Mouse (Mus musculus): ENCODE results near the gene Ksr2. TPM values are rescaled to one million over a fixed set of nuclear protein-coding genes. Genes with fewer than 3 reads are reported as not detected.
A peak's percentile ranks its signal among the peaks of the same experiment; 100 is the strongest.

Gene Ksr2
- polyA plus RNA-seq, 1 experiment from 2014 or later, result 6.0 TPM

DNA sequence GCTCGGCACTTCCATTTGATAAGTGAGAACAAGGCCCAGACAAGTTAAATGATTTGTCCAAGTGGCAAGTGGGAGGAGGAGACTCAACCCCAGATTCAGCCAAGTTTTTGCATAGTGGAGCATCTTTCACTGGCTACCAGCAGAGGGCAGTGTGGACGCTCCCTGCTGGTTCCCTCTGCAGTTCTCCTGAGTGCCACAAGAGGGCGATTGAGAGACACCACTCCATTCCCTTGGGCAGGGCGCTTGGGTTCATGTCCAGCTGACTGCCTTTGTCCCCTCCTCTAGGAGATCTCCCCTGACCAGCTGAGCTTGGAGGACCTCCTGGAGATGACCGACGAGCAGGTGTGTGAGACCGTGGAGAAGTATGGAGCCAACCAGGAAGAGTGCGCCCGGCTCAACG, 91.4 kb downstream of the Ksr2 start:
- Histone ChIP-seq H3K4me1 (ENCODE audit: control insufficient read depth, insufficient read depth, low read depth, low read length) (no peaks in the 10 kb centered on the region), H3K36me3 (ENCODE audit: control insufficient read depth, insufficient read depth, low read length) (no peaks in the 10 kb centered on the region; the same call in 1 of the 2 replicates), H3K9me3 (ENCODE audit: control insufficient read depth, low read length) (no peaks in the 10 kb centered on the region), H3K27ac (ENCODE audit: low read depth, low read length) (no peak overlapping the region), H3K4me3 (ENCODE audit: low read length) (no peak overlapping the region), H3K27me3 (replicated peaks; ENCODE audit: control insufficient read depth, insufficient read depth, low read length) (no peaks in the 10 kb centered on the region; the same call in 1 of the 2 replicates), H3K4me2 (ENCODE audit: low read length) (no peak overlapping the region), H3K9ac (ENCODE audit: low read depth, low read length) (no peak overlapping the region)
- WGBS, result 72% methylated on average over 10 of the region's 10 CpGs
- 0 out of 2 replicates have a peak, but pooled peaks have one; percentile 22 for ATAC-seq

DNA sequence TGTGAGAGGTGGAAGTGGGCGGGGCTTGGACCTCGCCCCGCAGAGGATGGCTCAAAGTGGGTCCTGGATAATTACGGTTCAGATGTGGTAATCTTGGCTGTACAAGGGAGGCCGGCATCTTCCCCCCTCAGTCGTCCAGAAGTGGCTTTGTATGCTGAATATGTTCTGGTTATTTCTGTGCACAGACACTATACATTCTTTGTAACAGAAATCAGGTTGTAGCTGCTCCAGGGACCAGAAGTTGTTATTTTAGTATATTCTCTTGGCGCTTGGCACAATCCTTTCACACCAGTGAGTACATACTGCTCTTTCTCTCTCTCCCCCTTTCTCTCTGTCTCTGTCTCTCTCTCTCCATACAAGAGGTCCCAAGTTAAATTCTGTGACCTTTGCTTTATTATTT, 92.0 kb downstream of the Ksr2 start:
- H3K9me3 ChIP-seq (ENCODE audit: control insufficient read depth, low read length), result no peaks in the 10 kb centered on the region
- no peak overlapping the region for H3K9ac ChIP-seq (ENCODE audit: low read depth, low read length)
- H3K27me3 ChIP-seq (replicated peaks; ENCODE audit: control insufficient read depth, insufficient read depth, low read length), result no peaks in the 10 kb centered on the region; the same call in 1 of the 2 replicates
- H3K27ac ChIP-seq (ENCODE audit: low read depth, low read length), result no peak overlapping the region
- WGBS, result 91% methylated on average over 7 of the region's 7 CpGs
- ATAC-seq, result no peak
- no peak overlapping the region for H3K4me2 ChIP-seq (ENCODE audit: low read length)
- no peaks in the 10 kb centered on the region for H3K4me1 ChIP-seq (ENCODE audit: control insufficient read depth, insufficient read depth, low read depth, low read length)
- H3K36me3 ChIP-seq (ENCODE audit: control insufficient read depth, insufficient read depth, low read length), result no peaks in the 10 kb centered on the region; the same call in 1 of the 2 replicates
- no peak overlapping the region for H3K4me3 ChIP-seq (ENCODE audit: low read length)

DNA sequence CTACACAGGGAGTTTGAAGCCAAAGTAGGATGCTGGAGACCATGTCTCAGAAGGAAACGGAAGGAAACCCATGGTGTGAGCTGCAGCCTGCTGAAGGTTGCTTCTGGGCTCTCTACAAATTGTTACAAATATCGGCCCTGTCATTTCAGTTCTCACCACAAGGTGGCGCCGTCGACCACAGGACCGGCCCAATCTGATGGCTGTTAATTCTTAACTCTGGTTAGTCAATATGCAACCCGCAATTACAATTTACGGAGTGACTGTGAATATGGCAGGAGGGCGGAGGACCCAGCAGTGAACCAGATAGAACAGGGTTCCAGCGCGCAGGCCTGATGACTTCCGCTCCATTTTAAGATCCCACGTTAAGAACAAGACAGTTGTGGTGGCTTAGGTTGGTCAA, 92.6 kb downstream of the Ksr2 start:
- Histone ChIP-seq H3K4me1 (ENCODE audit: control insufficient read depth, insufficient read depth, low read depth, low read length) (no peaks in the 10 kb centered on the region), H3K4me3 (ENCODE audit: low read length) (no peak overlapping the region), H3K4me2 (ENCODE audit: low read length) (no peak overlapping the region), H3K36me3 (ENCODE audit: control insufficient read depth, insufficient read depth, low read length) (no peaks in the 10 kb centered on the region; the same call in 1 of the 2 replicates), H3K27me3 (replicated peaks; ENCODE audit: control insufficient read depth, insufficient read depth, low read length) (no peaks in the 10 kb centered on the region; the same call in 1 of the 2 replicates), H3K9me3 (ENCODE audit: control insufficient read depth, low read length) (no peaks in the 10 kb centered on the region), H3K9ac (ENCODE audit: low read depth, low read length) (no peak overlapping the region), H3K27ac (ENCODE audit: low read depth, low read length) (no peak overlapping the region)
- 37% methylated on average over 13 of the region's 13 CpGs for WGBS
- no peak for ATAC-seq

DNA sequence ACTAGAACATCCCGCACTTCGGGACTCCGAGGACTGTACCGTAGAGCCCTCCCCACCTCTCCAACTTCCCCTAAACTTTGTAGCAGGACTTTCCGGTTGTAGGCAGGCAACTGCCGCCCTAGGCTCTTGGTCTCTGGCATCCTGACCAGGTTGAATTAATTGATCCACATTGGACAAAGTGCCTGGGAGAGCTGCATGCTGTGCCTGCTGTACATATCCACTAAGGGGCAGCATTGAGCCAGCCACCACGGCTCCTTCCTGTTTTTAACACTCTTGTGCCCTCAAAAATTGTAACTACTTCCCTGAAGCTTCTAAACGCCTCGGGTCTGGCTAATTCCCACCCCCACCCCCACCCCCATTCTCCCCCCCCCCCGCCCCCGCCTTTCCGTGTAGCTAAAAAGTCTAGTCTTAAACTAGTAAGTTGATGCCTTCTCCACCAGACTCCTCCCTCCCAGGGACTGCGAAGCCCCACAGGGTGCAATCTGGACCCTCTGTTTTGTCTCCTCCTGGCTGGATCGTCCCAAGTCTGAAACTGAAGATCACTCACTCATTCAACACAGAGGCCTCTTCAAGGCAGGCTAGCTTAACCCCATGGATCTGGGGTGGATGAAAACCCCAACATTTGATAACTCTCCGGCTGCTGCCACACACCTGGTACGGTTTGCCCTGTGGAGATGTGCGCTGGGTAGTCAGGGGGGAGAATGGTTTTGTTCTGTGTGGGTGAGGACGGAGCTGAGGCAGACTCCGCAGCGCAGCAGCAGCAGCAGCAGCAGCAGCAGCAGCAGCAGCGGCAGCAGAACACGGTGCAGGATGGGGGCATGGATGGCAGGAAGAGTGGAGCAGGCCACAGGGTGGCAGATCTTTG, 95.9 kb downstream of the Ksr2 start:
- no peak overlapping the region for H3K27ac ChIP-seq (ENCODE audit: low read depth, low read length)
- H3K27me3 ChIP-seq (replicated peaks; ENCODE audit: control insufficient read depth, insufficient read depth, low read length), result no peaks in the 10 kb centered on the region; the same call in 1 of the 2 replicates
- no peak overlapping the region for H3K4me2 ChIP-seq (ENCODE audit: low read length)
- WGBS, result 40% methylated on average over 22 of the region's 22 CpGs
- no peak for ATAC-seq
- no peak overlapping the region for H3K9ac ChIP-seq (ENCODE audit: low read depth, low read length)
- H3K4me3 ChIP-seq (ENCODE audit: low read length), result no peak overlapping the region
- no peaks in the 10 kb centered on the region for H3K9me3 ChIP-seq (ENCODE audit: control insufficient read depth, low read length)
- H3K36me3 ChIP-seq (ENCODE audit: control insufficient read depth, insufficient read depth, low read length), result no peaks in the 10 kb centered on the region; the same call in 1 of the 2 replicates
- H3K4me1 ChIP-seq (ENCODE audit: control insufficient read depth, insufficient read depth, low read depth, low read length), result no peaks in the 10 kb centered on the region

DNA sequence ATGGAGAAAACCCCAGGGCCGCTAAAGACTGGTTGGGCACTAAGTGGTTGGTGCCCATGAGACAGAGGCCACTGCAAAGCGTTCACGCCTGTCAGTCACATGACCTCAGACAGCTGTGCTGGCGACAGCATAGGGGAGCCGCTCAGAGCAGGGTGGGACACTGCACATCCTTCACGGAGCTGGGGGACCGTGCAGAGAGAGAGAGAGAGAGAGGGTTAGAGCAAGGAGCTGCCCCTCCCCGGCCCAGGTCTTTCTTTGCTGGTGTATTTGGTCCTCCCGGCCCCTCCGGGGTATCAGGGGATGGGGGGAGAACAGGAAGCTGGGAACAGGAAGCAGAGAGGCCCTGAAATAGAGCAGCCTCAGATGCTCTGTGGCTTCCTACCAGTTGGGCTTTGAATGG, 97.1 kb downstream of the Ksr2 start:
- no peak overlapping the region for H3K27ac ChIP-seq (ENCODE audit: low read depth, low read length)
- H3K36me3 ChIP-seq (ENCODE audit: control insufficient read depth, insufficient read depth, low read length), result no peaks in the 10 kb centered on the region
- no peak overlapping the region for H3K4me2 ChIP-seq (ENCODE audit: low read length)
- H3K27me3 ChIP-seq (replicated peaks; ENCODE audit: control insufficient read depth, insufficient read depth, low read length), result no peaks in the 10 kb centered on the region; the same call in 1 of the 2 replicates
- ATAC-seq, result no peak
- H3K4me1 ChIP-seq (ENCODE audit: control insufficient read depth, insufficient read depth, low read depth, low read length), result no peaks in the 10 kb centered on the region
- no peak overlapping the region for H3K9ac ChIP-seq (ENCODE audit: low read depth, low read length)
- 72% methylated on average over 10 of the region's 10 CpGs for WGBS
- no peak overlapping the region for H3K4me3 ChIP-seq (ENCODE audit: low read length)
- no peaks in the 10 kb centered on the region for H3K9me3 ChIP-seq (ENCODE audit: control insufficient read depth, low read length)

DNA sequence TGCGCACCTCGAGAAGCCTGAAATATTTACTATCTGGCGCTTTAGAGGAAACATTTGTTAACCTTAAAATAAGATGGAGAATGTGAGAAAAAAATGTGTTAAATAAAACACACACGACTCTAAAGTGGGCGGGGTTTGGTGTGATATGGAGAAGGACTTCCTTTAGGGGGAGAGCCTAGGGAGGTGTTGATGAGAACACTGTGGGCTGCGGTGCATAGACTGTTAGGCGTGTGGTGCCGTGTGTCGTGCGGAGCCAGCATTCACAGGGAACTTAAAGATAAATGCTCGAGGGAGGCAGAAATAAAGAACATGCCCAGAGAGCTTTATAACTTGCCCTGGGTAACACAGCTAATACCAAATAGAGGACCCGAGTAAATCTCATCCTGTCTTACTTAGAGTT, 101.6 kb downstream of the Ksr2 start:
- Histone ChIP-seq H3K4me3 (ENCODE audit: low read length) (no peak overlapping the region), H3K4me1 (ENCODE audit: control insufficient read depth, insufficient read depth, low read depth, low read length) (no peaks in the 10 kb centered on the region), H3K27me3 (replicated peaks; ENCODE audit: control insufficient read depth, insufficient read depth, low read length) (no peaks in the 10 kb centered on the region), H3K9me3 (ENCODE audit: control insufficient read depth, low read length) (no peaks in the 10 kb centered on the region), H3K4me2 (ENCODE audit: low read length) (no peak overlapping the region), H3K27ac (ENCODE audit: low read depth, low read length) (no peak overlapping the region), H3K36me3 (ENCODE audit: control insufficient read depth, insufficient read depth, low read length) (no peaks in the 10 kb centered on the region), H3K9ac (ENCODE audit: low read depth, low read length) (no peak overlapping the region)
- no peak for ATAC-seq
- 94% methylated on average over 12 of the region's 12 CpGs for WGBS

DNA sequence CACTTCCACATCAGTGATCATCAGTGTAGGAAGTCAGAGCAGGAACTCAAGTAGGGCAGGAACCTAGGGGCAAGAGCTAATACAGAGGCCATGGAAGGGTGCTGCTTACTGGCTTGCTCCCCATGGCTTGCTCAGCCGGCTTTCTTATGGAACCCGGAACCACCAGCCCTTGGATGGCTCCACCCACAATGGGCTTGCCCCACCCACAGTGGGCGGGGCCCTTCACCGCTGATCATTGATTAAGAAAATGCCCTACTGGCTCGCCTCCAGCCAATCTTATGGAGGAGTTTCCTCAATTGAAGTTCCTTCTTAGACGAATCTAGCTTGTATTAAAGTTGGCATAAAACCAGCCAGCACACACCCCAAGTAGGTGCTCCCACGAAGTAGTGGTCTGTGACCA, 102.1 kb downstream of the Ksr2 start:
- ATAC-seq, result no peak
- Histone ChIP-seq H3K9ac (ENCODE audit: low read depth, low read length) (no peak overlapping the region), H3K36me3 (ENCODE audit: control insufficient read depth, insufficient read depth, low read length) (no peaks in the 10 kb centered on the region), H3K4me1 (ENCODE audit: control insufficient read depth, insufficient read depth, low read depth, low read length) (no peaks in the 10 kb centered on the region), H3K27me3 (replicated peaks; ENCODE audit: control insufficient read depth, insufficient read depth, low read length) (no peaks in the 10 kb centered on the region), H3K9me3 (ENCODE audit: control insufficient read depth, low read length) (no peaks in the 10 kb centered on the region), H3K4me2 (ENCODE audit: low read length) (no peak overlapping the region), H3K27ac (ENCODE audit: low read depth, low read length) (no peak overlapping the region), H3K4me3 (ENCODE audit: low read length) (no peak overlapping the region)
- WGBS, result 78% methylated on average over 7 of the region's 7 CpGs

DNA sequence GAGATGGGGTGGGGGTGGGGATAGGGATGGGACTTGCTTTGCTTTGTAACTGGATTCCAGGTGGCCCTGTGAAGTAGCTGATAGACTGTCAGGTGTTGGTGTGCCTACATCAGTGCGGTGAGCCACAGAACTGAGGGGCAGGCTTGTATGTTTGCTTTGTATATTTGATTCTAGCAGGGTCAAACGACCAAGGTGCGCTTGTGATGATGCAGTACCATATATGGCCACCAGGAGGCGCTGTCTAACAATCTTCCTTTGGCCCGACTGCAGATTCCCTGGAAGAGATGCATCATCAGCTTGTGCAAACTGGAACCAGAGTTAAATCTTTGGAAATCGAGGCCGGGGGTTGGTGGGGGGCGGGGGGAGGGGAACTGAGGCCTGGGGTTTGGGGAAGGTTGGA, 102.8 kb downstream of the Ksr2 start:
- Histone ChIP-seq H3K27me3 (replicated peaks; ENCODE audit: control insufficient read depth, insufficient read depth, low read length) (no peaks in the 10 kb centered on the region), H3K27ac (ENCODE audit: low read depth, low read length) (no peak overlapping the region), H3K4me1 (ENCODE audit: control insufficient read depth, insufficient read depth, low read depth, low read length) (no peaks in the 10 kb centered on the region), H3K9ac (ENCODE audit: low read depth, low read length) (no peak overlapping the region), H3K4me3 (ENCODE audit: low read length) (no peak overlapping the region), H3K4me2 (ENCODE audit: low read length) (no peak overlapping the region), H3K36me3 (ENCODE audit: control insufficient read depth, insufficient read depth, low read length) (no peaks in the 10 kb centered on the region), H3K9me3 (ENCODE audit: control insufficient read depth, low read length) (no peaks in the 10 kb centered on the region)
- ATAC-seq, result 0 out of 2 replicates have a peak, but pooled peaks have one; percentile 27
- WGBS, result 2% methylated on average over 8 of the region's 8 CpGs

DNA sequence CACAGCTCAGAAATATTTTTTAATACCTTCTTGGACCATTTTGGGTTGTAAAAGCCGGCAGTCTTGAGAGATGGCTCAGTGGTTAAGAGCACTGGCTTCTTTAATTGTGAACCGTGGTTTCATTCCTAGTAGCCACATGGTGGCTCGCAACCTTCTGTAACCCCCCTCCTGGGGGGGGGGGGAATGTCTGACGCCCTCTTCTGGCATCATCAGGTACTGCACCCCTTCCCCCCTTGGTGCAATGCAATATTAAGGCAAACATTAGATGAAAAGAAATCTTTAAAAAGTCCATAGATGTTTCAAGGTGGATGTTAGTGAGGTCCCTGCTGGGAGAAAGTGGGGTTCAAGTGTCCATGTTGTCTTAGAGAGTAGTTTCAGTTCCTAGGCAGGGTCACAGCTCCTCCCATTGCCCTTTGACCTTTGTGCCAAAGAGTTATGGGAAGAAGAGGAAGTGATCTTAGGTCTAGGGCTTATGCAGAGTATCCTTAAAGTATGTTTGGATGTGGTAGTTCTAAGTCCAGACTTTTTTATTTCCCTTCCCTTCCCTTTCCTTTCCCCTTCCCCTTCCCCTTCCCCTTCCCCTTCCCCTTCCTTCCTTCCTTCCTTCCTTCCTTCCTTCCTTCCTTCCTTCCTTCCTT, 106.2 kb downstream of the Ksr2 start:
- H3K9me3 ChIP-seq (ENCODE audit: control insufficient read depth, low read length), result no peaks in the 10 kb centered on the region
- H3K27ac ChIP-seq (ENCODE audit: low read depth, low read length), result no peak overlapping the region
- no peak for ATAC-seq
- H3K4me3 ChIP-seq (ENCODE audit: low read length), result no peak overlapping the region
- no peaks in the 10 kb centered on the region for H3K36me3 ChIP-seq (ENCODE audit: control insufficient read depth, insufficient read depth, low read length)
- no peaks in the 10 kb centered on the region for H3K4me1 ChIP-seq (ENCODE audit: control insufficient read depth, insufficient read depth, low read depth, low read length)
- no peak overlapping the region for H3K4me2 ChIP-seq (ENCODE audit: low read length)
- no peak overlapping the region for H3K9ac ChIP-seq (ENCODE audit: low read depth, low read length)
- WGBS, result 31% methylated on average over 4 of the region's 4 CpGs
- H3K27me3 ChIP-seq (replicated peaks; ENCODE audit: control insufficient read depth, insufficient read depth, low read length), result no peaks in the 10 kb centered on the region
